In genomic region chr8:127423021-127423420, GRCm38 (mm10) we compare ENCODE assay signal across 22 mouse cellular contexts.
DNase-seq lines count a peak whose midpoint lies in the region; ATAC-seq and TF ChIP-seq lines count a peak whose summit lies in the region.
"Had no signal": no experiment of that assay in that cellular context is flagged by ENCODE, and none has a peak within 500 bp of the region (broad histone marks: within the 10 kb centered on the region; RNA-seq: fewer than 3 reads in every experiment).

No protein-coding gene starts in this region.

- no peak overlapping the region for H3K9ac ChIP-seq in hindbrain, embryonic 15.5 days
- H3K9ac ChIP-seq in hindbrain, embryonic 12.5 days = no peak overlapping the region
- H3K9ac ChIP-seq in forebrain, embryonic 13.5 days = no peak overlapping the region
- no peak overlapping the region for H3K9ac ChIP-seq in midbrain, embryonic 15.5 days
- no peak overlapping the region for H3K9ac ChIP-seq in stomach, postnatal 0 days (ENCODE audit: low read length)
- H3K9ac ChIP-seq: embryonic facial prominence, embryonic 15.5 days; limb, embryonic 13.5 days; liver, embryonic 13.5 days; lung, embryonic 14.5 days had no signal

- no peak for TF ChIP-seq POLR2A in brain, embryonic 14.5 days (IDR thresholded peaks at IDR 0.05; ENCODE audit: borderline replicate concordance, extremely low read depth, insufficient read depth, insufficient read length, poor library complexity, severe bottlenecking)

- peaks cover 3% of the 10 kb centered on the region; the same call in 1 of the 2 replicates for H3K36me3 ChIP-seq in hindbrain, embryonic 15.5 days
- H3K36me3 ChIP-seq in hindbrain, embryonic 12.5 days = no peaks in the 10 kb centered on the region
- peaks cover 18% of the 10 kb centered on the region for H3K36me3 ChIP-seq in forebrain, embryonic 13.5 days (ENCODE audit: poor library complexity, severe bottlenecking)
- no peaks in the 10 kb centered on the region for H3K36me3 ChIP-seq in midbrain, embryonic 15.5 days (replicated peaks)
- H3K36me3 ChIP-seq in stomach, postnatal 0 days (ENCODE audit: control insufficient read depth, insufficient read depth, low read length) = 0 out of 2 replicates have a peak, but pooled peaks cover 6% of the 10 kb centered on the region
- H3K36me3 ChIP-seq: liver, embryonic 13.5 days had no signal

- H3K27ac ChIP-seq in hindbrain, embryonic 15.5 days (replicated peaks) = peak overlapping the region; percentile 55
- H3K27ac ChIP-seq in hindbrain, embryonic 12.5 days = no peak overlapping the region
- peak overlapping the region; percentile 73 for H3K27ac ChIP-seq in forebrain, embryonic 13.5 days
- H3K27ac ChIP-seq in midbrain, embryonic 15.5 days = 0 out of 2 replicates have a peak overlapping the region, but pooled peaks have one; percentile 8
- H3K27ac ChIP-seq in stomach, postnatal 0 days (replicated peaks) = no peak overlapping the region
- H3K27ac ChIP-seq: embryonic facial prominence, embryonic 15.5 days; limb, embryonic 13.5 days; liver, embryonic 13.5 days had no signal

- H3K4me3 ChIP-seq in hindbrain, embryonic 15.5 days = no peak overlapping the region
- no peak overlapping the region for H3K4me3 ChIP-seq in hindbrain, embryonic 12.5 days
- no peak overlapping the region for H3K4me3 ChIP-seq in forebrain, embryonic 13.5 days
- H3K4me3 ChIP-seq in midbrain, embryonic 15.5 days = no peak overlapping the region
- no peak overlapping the region for H3K4me3 ChIP-seq in stomach, postnatal 0 days (ENCODE audit: low read depth, low read length)
- H3K4me3 ChIP-seq: embryonic facial prominence, embryonic 15.5 days; limb, embryonic 13.5 days; liver, embryonic 13.5 days had no signal

- H3K4me1 ChIP-seq in hindbrain, embryonic 15.5 days (replicated peaks) = peaks cover 15% of the 10 kb centered on the region
- peaks cover 6% of the 10 kb centered on the region; the same call in 1 of the 2 replicates for H3K4me1 ChIP-seq in hindbrain, embryonic 12.5 days
- peaks cover 28% of the 10 kb centered on the region for H3K4me1 ChIP-seq in forebrain, embryonic 13.5 days
- H3K4me1 ChIP-seq in midbrain, embryonic 15.5 days = peaks cover 16% of the 10 kb centered on the region
- no peaks in the 10 kb centered on the region for H3K4me1 ChIP-seq in stomach, postnatal 0 days (replicated peaks; ENCODE audit: control insufficient read depth, insufficient read depth)
- H3K4me1 ChIP-seq: embryonic facial prominence, embryonic 15.5 days; limb, embryonic 13.5 days; liver, embryonic 13.5 days had no signal

- no peaks in the 10 kb centered on the region for H3K27me3 ChIP-seq in hindbrain, embryonic 15.5 days
- no peaks in the 10 kb centered on the region for H3K27me3 ChIP-seq in hindbrain, embryonic 12.5 days
- no peaks in the 10 kb centered on the region for H3K27me3 ChIP-seq in forebrain, embryonic 13.5 days
- no peaks in the 10 kb centered on the region for H3K27me3 ChIP-seq in midbrain, embryonic 15.5 days (replicated peaks)
- no peaks in the 10 kb centered on the region for H3K27me3 ChIP-seq in stomach, postnatal 0 days (ENCODE audit: control insufficient read depth, insufficient read depth, low read length)
- H3K27me3 ChIP-seq: CH12.LX; embryonic facial prominence, embryonic 15.5 days; limb, embryonic 13.5 days; liver, embryonic 13.5 days had no signal

- no peak for ATAC-seq in hindbrain, embryonic 15.5 days (ENCODE audit: low FRiP score, low read depth)
- ATAC-seq in hindbrain, embryonic 12.5 days (ENCODE audit: low FRiP score) = no peak
- peak; percentile 36 for ATAC-seq in forebrain, embryonic 13.5 days
- ATAC-seq in midbrain, embryonic 15.5 days (replicated peaks) = no peak
- ATAC-seq in stomach, postnatal 0 days (ENCODE audit: low FRiP score, low TSS enrichment) = no peak
- ATAC-seq in inflammation-experienced regulatory T-cells, adult 6 months = no peak

- TF ChIP-seq EP300 in stomach, postnatal 0 days (optimal IDR thresholded peaks at IDR 0.05) = no peak

- H3K4me2 ChIP-seq in hindbrain, embryonic 15.5 days = no peak overlapping the region
- no peak overlapping the region for H3K4me2 ChIP-seq in hindbrain, embryonic 12.5 days (replicated peaks)
- peak overlapping the region; percentile 30 for H3K4me2 ChIP-seq in forebrain, embryonic 13.5 days
- H3K4me2 ChIP-seq in midbrain, embryonic 15.5 days = no peak overlapping the region
- H3K4me2 ChIP-seq in stomach, postnatal 0 days (replicated peaks; ENCODE audit: low read depth) = no peak overlapping the region
- H3K4me2 ChIP-seq: embryonic facial prominence, embryonic 15.5 days; heart, embryonic 11.5 days; limb, embryonic 13.5 days; liver, embryonic 13.5 days; lung, embryonic 14.5 days had no signal

- TF ChIP-seq CTCF in brain, embryonic 14.5 days (IDR thresholded peaks at IDR 0.05; ENCODE audit: borderline replicate concordance, extremely low read depth, insufficient read depth, insufficient read length) = no peak
- no peak for TF ChIP-seq CTCF in stomach, postnatal 0 days (IDR thresholded peaks at IDR 0.05; ENCODE audit: low read depth)

- 28% methylated on average over 7 of the region's 7 CpGs for WGBS in hindbrain, embryonic 15.5 days
- WGBS in hindbrain, embryonic 12.5 days = 52% methylated on average over 7 of the region's 7 CpGs
- 10% methylated on average over 7 of the region's 7 CpGs for WGBS in forebrain, embryonic 13.5 days
- WGBS in midbrain, embryonic 15.5 days = 32% methylated on average over 7 of the region's 7 CpGs
- 75% methylated on average over 7 of the region's 7 CpGs for WGBS in stomach, postnatal 0 days

- H3K9me3 ChIP-seq in hindbrain, embryonic 15.5 days = no peaks in the 10 kb centered on the region
- no peaks in the 10 kb centered on the region for H3K9me3 ChIP-seq in hindbrain, embryonic 12.5 days (replicated peaks)
- no peaks in the 10 kb centered on the region for H3K9me3 ChIP-seq in forebrain, embryonic 13.5 days (replicated peaks)
- no peaks in the 10 kb centered on the region for H3K9me3 ChIP-seq in midbrain, embryonic 15.5 days
- no peaks in the 10 kb centered on the region for H3K9me3 ChIP-seq in stomach, postnatal 0 days (ENCODE audit: control insufficient read depth, low read length)
- H3K9me3 ChIP-seq: embryonic facial prominence, embryonic 15.5 days; limb, embryonic 13.5 days; liver, embryonic 13.5 days had no signal

- peak; percentile 67 for DNase-seq in brain, embryonic 14.5 days (ENCODE audit: low read depth)
- no peak for DNase-seq in stomach, postnatal 0 days (ENCODE audit: low spot score)
- DNase-seq: adrenal gland, postnatal 36 days; cerebellum, adult 18-20 months; cerebellum, postnatal 36 days; gastrocnemius, postnatal 36 days; heart, postnatal 10 days; kidney, adult 2 months; kidney, postnatal 36 days; liver, embryonic 13.5 days; lung, embryonic 14.5 days; lung, postnatal 36 days; thymus, postnatal 36 days had no signal

Comparison
In these comparisons a context has a peak if more than half of its experiments do, and no peak if none do; other contexts are left out.
1. H3K27ac ChIP-seq: peak in hindbrain, embryonic 15.5 days (single experiment), forebrain, embryonic 13.5 days (single experiment) and midbrain, embryonic 15.5 days (single experiment); none in hindbrain, embryonic 12.5 days (single experiment) and stomach, postnatal 0 days (single experiment).